Mouse (Mus musculus): ENCODE measurements around the gene Klk15. TPM values are rescaled to one million over a fixed set of nuclear protein-coding genes. Genes with fewer than 3 reads are reported as not detected.

Gene Klk15
- not detected in 2 replicates for polyA plus RNA-seq (2015; fragmentation: Nextera tagmentation; extraction: Ambion mirVana)

DNA sequence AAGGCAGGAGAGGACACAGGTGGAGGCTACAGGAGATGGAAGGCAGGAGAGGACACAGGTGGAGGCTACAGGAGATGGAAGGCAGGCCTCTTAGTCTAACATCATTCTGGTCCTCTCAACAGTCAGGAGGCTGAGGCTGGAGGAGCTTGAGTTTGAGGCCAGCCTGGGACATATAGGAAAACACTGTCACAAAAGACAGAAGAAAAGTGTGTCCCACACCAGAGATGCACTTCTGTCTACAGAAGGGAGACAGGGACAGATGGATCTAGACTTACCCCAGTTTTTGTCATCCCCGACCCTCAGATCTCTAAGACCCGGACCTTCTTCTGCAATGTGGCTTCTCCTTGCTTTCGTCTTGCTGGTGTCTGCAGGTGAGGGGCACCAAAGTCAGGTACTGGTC is at the start of gene Klk15:
TSS of gene Klk15 (plus strand) at position 301 of the 400 bp plus-strand sequence.
- Histone ChIP-seq H3K36me3 (ENCODE audit: control insufficient read depth, insufficient read depth) (no peaks in the 10 kb centered on the region), H3K9me3 (replicated peaks; ENCODE audit: control insufficient read depth, low read length) (no peaks in the 10 kb centered on the region), H3K4me2 (ENCODE audit: low read depth, low read length) (no peak within 1 kb of the TSS), H3K27ac (ENCODE audit: low read length) (no peak within 1 kb of the TSS), H3K27me3 (ENCODE audit: control insufficient read depth, insufficient read depth, low read depth, low read length) (no peaks in the 10 kb centered on the region), H3K4me1 (ENCODE audit: control insufficient read depth, low read depth, low read length) (no peaks in the 10 kb centered on the region), H3K9ac (ENCODE audit: low read depth, low read length) (no peak within 1 kb of the TSS), H3K4me3 (ENCODE audit: low read depth, low read length) (no peak within 1 kb of the TSS)
- WGBS (ENCODE audit: insufficient replicate concordance) = 63% methylated on average over 3 of the region's 3 CpGs
- ATAC-seq (ENCODE audit: low read depth) = no peak

DNA sequence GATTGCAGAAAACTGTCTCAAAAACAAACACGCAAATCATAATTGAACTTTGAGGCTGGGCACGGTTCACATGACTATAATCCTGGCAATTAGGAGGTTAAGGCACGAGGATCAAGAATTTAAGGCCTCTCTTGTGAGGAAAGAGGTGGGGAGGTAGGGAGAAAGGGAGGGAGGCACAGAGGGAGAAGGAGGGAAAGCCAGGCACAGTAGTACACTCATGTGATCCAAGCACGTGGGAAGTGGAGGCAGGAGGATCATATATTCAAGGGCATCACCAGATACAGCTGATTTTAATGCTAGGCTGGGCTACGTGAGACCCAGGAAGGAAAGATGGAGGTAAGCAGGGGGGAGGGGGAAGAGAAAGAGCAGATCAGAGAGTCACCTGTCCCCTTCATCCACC is 42.2 kb upstream of the Klk15 start:
- ATAC-seq (ENCODE audit: low read depth) = no peak
- Histone ChIP-seq H3K9ac (ENCODE audit: low read depth, low read length) (no peak overlapping the region), H3K9me3 (replicated peaks; ENCODE audit: control insufficient read depth, low read length) (no peaks in the 10 kb centered on the region), H3K36me3 (ENCODE audit: control insufficient read depth, insufficient read depth) (no peaks in the 10 kb centered on the region), H3K27me3 (ENCODE audit: control insufficient read depth, insufficient read depth, low read depth, low read length) (no peaks in the 10 kb centered on the region), H3K27ac (ENCODE audit: low read length) (no peak overlapping the region), H3K4me3 (ENCODE audit: low read depth, low read length) (no peak overlapping the region), H3K4me1 (ENCODE audit: control insufficient read depth, low read depth, low read length) (no peaks in the 10 kb centered on the region), H3K4me2 (ENCODE audit: low read depth, low read length) (no peak overlapping the region)
- WGBS (ENCODE audit: insufficient replicate concordance) = 41% methylated on average over 5 of the region's 5 CpGs

DNA sequence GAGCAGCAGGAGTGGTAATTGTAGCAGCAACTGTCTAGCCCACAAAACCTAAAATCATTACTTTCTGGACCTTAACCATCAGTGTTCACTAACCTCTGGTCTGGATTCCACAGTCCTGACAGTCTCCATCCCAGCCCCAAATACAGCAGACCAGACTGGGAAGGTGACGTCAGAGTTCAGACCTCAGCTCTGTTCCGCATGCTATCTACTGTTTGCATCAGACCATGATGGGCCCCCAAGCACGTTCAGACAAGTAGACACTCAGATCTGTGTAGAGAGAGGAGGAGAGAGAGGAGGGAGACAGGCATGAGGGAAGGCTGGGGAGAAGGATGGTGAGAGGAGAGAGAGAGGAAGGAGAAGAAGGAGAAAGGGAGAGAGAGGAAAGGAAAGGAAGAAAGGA is 41.8 kb upstream of the Klk15 start:
- Histone ChIP-seq H3K27me3 (ENCODE audit: control insufficient read depth, insufficient read depth, low read depth, low read length) (no peaks in the 10 kb centered on the region), H3K4me1 (ENCODE audit: control insufficient read depth, low read depth, low read length) (no peaks in the 10 kb centered on the region), H3K36me3 (ENCODE audit: control insufficient read depth, insufficient read depth) (no peaks in the 10 kb centered on the region), H3K9ac (ENCODE audit: low read depth, low read length) (no peak overlapping the region), H3K4me2 (ENCODE audit: low read depth, low read length) (no peak overlapping the region), H3K9me3 (replicated peaks; ENCODE audit: control insufficient read depth, low read length) (no peaks in the 10 kb centered on the region), H3K27ac (ENCODE audit: low read length) (no peak overlapping the region), H3K4me3 (ENCODE audit: low read depth, low read length) (no peak overlapping the region)
- ATAC-seq (ENCODE audit: low read depth) = no peak
- 46% methylated on average over 3 of the region's 3 CpGs for WGBS (ENCODE audit: insufficient replicate concordance)

DNA sequence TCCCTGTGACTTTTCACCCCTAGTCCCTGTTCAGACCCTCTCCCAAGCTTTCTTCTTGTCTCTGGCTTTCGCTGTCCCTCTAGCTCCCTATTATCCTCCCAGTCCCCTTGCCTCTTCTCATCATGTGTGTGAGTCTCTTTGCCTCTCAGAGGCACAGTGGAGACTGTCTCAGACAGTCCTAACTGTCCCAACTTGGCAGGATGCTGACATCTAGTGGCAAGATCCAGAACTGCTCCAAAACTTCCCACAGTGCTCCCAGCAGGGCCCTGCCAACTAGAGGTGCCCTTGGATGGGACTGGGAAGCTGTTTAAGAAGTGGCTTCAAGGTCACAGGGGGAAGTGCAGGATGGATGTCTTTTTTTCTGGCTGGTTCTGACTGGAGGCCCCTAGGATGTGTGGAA is 38.7 kb upstream of the Klk15 start:
- H3K27ac ChIP-seq (ENCODE audit: low read length) = no peak overlapping the region
- 14% methylated on average over 1 of the region's 1 CpGs for WGBS (ENCODE audit: insufficient replicate concordance)
- H3K4me1 ChIP-seq (ENCODE audit: control insufficient read depth, low read depth, low read length) = no peaks in the 10 kb centered on the region
- H3K9ac ChIP-seq (ENCODE audit: low read depth, low read length) = no peak overlapping the region
- no peak for ATAC-seq (ENCODE audit: low read depth)
- H3K4me2 ChIP-seq (ENCODE audit: low read depth, low read length) = no peak overlapping the region
- H3K9me3 ChIP-seq (replicated peaks; ENCODE audit: control insufficient read depth, low read length) = no peaks in the 10 kb centered on the region
- no peak overlapping the region for H3K4me3 ChIP-seq (ENCODE audit: low read depth, low read length)
- no peaks in the 10 kb centered on the region for H3K36me3 ChIP-seq (ENCODE audit: control insufficient read depth, insufficient read depth)
- no peaks in the 10 kb centered on the region for H3K27me3 ChIP-seq (ENCODE audit: control insufficient read depth, insufficient read depth, low read depth, low read length)

DNA sequence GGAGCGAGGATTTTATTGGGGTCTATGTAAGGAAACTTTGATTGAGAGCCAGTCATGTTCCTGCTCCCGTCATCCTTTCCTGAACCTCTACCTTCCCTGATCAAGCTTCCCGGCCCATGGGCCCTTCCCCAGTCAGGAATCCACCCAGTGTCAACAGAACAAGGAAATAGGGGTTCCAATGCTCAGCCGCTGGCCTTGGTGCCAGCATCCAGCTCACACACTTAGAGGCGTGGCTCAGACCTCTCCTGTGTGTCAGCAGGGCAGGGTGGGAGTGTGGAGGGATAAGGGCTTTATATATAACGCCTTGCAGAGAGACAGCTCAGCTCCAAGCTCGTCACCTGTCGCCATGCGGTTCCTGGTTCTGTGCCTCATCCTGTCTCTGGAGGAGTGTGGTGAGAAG is 18.7 kb upstream of the Klk15 start:
- H3K27ac ChIP-seq (ENCODE audit: low read length) = no peak overlapping the region
- ATAC-seq (ENCODE audit: low read depth) = no peak
- no peak overlapping the region for H3K4me2 ChIP-seq (ENCODE audit: low read depth, low read length)
- H3K4me1 ChIP-seq (ENCODE audit: control insufficient read depth, low read depth, low read length) = no peaks in the 10 kb centered on the region
- WGBS (ENCODE audit: insufficient replicate concordance) = 41% methylated on average over 9 of the region's 9 CpGs
- no peaks in the 10 kb centered on the region for H3K9me3 ChIP-seq (replicated peaks; ENCODE audit: control insufficient read depth, low read length)
- no peaks in the 10 kb centered on the region for H3K27me3 ChIP-seq (ENCODE audit: control insufficient read depth, insufficient read depth, low read depth, low read length)
- H3K9ac ChIP-seq (ENCODE audit: low read depth, low read length) = no peak overlapping the region
- H3K36me3 ChIP-seq (ENCODE audit: control insufficient read depth, insufficient read depth) = no peaks in the 10 kb centered on the region
- no peak overlapping the region for H3K4me3 ChIP-seq (ENCODE audit: low read depth, low read length)

DNA sequence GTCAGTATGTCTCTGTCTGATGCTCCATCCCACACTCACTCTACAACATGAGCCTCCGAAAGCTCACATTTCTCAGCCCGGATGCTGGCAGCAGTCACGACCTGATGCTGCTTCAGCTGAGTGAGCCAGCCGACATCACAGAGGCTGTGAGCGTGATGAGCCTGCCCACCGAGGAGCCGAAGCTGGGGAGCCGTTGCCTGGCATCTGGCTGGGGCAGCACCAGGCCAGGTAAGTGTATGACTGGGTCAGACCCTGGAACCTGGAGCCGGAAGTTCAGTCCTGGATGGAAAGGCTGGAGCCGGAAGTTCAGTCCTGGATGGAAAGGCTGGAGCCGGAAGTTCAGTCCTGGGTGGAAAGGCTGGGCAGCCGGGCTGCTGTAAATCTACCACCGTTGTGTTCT is 15.1 kb upstream of the Klk15 start:
- Histone ChIP-seq H3K27ac (ENCODE audit: low read length) (no peak overlapping the region), H3K36me3 (ENCODE audit: control insufficient read depth, insufficient read depth) (no peaks in the 10 kb centered on the region), H3K4me1 (ENCODE audit: control insufficient read depth, low read depth, low read length) (no peaks in the 10 kb centered on the region), H3K9me3 (replicated peaks; ENCODE audit: control insufficient read depth, low read length) (no peaks in the 10 kb centered on the region), H3K27me3 (ENCODE audit: control insufficient read depth, insufficient read depth, low read depth, low read length) (no peaks in the 10 kb centered on the region), H3K4me3 (ENCODE audit: low read depth, low read length) (no peak overlapping the region), H3K9ac (ENCODE audit: low read depth, low read length) (no peak overlapping the region), H3K4me2 (ENCODE audit: low read depth, low read length) (no peak overlapping the region)
- ATAC-seq (ENCODE audit: low read depth) = no peak
- WGBS (ENCODE audit: insufficient replicate concordance) = 66% methylated on average over 13 of the region's 13 CpGs

DNA sequence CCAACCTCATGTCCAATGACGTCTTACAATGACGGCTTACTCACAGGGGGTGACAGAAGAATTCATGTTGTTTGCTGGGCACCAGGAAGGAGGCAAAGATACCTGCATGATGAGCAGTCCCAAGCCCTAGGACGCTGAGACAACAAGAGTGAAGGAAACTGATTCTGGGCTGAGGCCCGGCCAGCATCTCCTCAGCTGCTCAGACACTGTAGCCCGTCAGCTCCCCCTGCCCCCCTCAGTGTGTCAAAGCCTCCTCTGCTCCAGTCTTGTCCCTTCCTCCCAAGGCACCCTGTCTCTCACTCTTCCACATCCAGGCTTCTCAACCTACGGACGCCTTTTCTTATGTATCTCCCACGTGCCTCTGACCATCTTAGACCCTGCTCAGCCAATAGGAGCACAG is 14.7 kb upstream of the Klk15 start:
- Histone ChIP-seq H3K9me3 (replicated peaks; ENCODE audit: control insufficient read depth, low read length) (no peaks in the 10 kb centered on the region), H3K4me2 (ENCODE audit: low read depth, low read length) (no peak overlapping the region), H3K9ac (ENCODE audit: low read depth, low read length) (no peak overlapping the region), H3K36me3 (ENCODE audit: control insufficient read depth, insufficient read depth) (no peaks in the 10 kb centered on the region), H3K4me1 (ENCODE audit: control insufficient read depth, low read depth, low read length) (no peaks in the 10 kb centered on the region), H3K27ac (ENCODE audit: low read length) (no peak overlapping the region), H3K4me3 (ENCODE audit: low read depth, low read length) (no peak overlapping the region), H3K27me3 (ENCODE audit: control insufficient read depth, insufficient read depth, low read depth, low read length) (no peaks in the 10 kb centered on the region)
- ATAC-seq (ENCODE audit: low read depth) = no peak
- WGBS (ENCODE audit: insufficient replicate concordance) = 55% methylated on average over 8 of the region's 8 CpGs

DNA sequence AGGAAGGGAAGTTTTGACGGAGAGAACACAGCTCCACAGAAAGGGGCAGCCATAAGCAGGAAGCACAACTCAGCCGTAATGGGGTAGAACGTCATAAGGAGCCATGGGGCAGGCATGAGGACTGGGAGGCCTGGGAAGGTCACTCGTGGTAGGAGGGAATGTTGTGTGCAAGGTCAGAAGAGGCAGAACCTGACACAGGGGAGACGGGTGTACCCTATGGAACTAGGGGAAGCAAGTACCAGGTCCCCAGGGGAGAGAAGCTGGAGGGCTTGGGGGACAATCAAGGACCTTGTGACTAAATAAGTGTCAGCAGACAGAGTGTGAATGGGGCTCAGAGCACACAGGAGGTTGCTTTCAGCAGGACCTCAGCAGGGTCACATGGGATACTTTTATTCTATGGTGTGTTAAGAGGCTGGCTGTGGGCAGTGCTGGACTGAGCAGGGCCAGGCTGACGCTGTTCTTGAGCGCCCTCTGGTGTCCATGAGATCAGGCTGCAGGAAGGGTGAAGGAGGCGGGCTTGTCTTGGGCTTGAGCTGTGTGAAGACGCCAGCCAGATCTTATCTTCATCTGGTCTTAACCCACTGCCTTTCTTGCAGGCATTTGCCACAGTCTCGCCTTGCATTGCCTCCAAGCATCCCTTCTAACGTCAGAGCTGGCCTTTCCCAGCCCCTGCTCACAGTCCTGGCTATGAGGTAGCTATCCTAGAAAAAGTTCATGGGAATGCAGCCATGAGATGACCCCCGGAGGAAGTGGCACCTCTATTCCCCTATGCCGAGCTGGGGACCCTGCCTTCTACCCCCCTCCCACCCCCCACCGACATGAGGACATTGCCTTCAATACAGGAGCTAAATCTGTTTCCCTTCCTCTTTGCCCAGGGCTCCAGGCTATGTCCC is 13.7 kb upstream of the Klk15 start:
- H3K27ac ChIP-seq (ENCODE audit: low read length) = no peak overlapping the region
- no peaks in the 10 kb centered on the region for H3K36me3 ChIP-seq (ENCODE audit: control insufficient read depth, insufficient read depth)
- no peak overlapping the region for H3K4me3 ChIP-seq (ENCODE audit: low read depth, low read length)
- no peak overlapping the region for H3K4me2 ChIP-seq (ENCODE audit: low read depth, low read length)
- H3K4me1 ChIP-seq (ENCODE audit: control insufficient read depth, low read depth, low read length) = no peaks in the 10 kb centered on the region
- no peak overlapping the region for H3K9ac ChIP-seq (ENCODE audit: low read depth, low read length)
- H3K9me3 ChIP-seq (replicated peaks; ENCODE audit: control insufficient read depth, low read length) = no peaks in the 10 kb centered on the region
- no peaks in the 10 kb centered on the region for H3K27me3 ChIP-seq (ENCODE audit: control insufficient read depth, insufficient read depth, low read depth, low read length)
- 0 out of 2 replicates have a peak, but pooled peaks have one; percentile 47 for ATAC-seq (ENCODE audit: low read depth)
- 20% methylated on average over 14 of the region's 14 CpGs for WGBS (ENCODE audit: insufficient replicate concordance)

DNA sequence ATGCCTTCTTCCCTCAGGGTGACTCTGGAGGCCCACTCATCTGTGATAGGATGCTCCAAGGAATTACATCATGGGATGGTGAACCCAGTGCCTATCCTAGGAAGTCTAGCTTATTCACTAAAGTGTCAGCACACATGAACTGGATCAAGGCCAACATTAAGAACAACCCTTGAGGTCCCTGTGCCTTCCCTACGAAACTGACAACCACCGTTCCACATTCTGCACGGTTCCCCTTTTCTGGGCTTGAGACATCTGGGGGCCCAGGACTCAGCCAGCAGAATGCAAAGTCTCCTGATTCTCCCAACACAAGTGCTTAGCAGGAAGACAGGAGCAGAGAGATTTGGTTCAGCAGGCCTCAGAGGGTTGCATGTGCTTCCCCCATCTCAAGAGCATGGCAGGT is 13.0 kb upstream of the Klk15 start:
- Histone ChIP-seq H3K4me3 (ENCODE audit: low read depth, low read length) (no peak overlapping the region), H3K9me3 (replicated peaks; ENCODE audit: control insufficient read depth, low read length) (no peaks in the 10 kb centered on the region), H3K9ac (ENCODE audit: low read depth, low read length) (no peak overlapping the region), H3K36me3 (ENCODE audit: control insufficient read depth, insufficient read depth) (no peaks in the 10 kb centered on the region), H3K27ac (ENCODE audit: low read length) (no peak overlapping the region), H3K27me3 (ENCODE audit: control insufficient read depth, insufficient read depth, low read depth, low read length) (no peaks in the 10 kb centered on the region), H3K4me1 (ENCODE audit: control insufficient read depth, low read depth, low read length) (no peaks in the 10 kb centered on the region), H3K4me2 (ENCODE audit: low read depth, low read length) (no peak overlapping the region)
- ATAC-seq (ENCODE audit: low read depth) = no peak
- 20% methylated on average over 3 of the region's 3 CpGs for WGBS (ENCODE audit: insufficient replicate concordance)
